Mouse (Mus musculus) embryonic facial prominence, embryonic 15.5 days (tissue): ENCODE data around the gene Fdxacb1. TPM values are rescaled to one million over a fixed set of nuclear protein-coding genes. Genes with fewer than 3 reads are reported as not detected.

Experiments used
- ATAC-seq: fragments of 200-750 bp; cut with Nextera tagmentation; 2 replicates; pipeline ENCODE4 v1.8.0; 2017; ENCODE audit warnings: low read depth, moderate TSS enrichment; ENCODE audit not compliant: insufficient number of reproducible peaks, low FRiP score, low TSS enrichment
- H3K27ac ChIP-seq: fragments of 300-500 bp; sonication (generic); replicated peaks from 2 replicates; pipeline ENCODE4 v1.5.1; 2015; ENCODE audit warnings: mild to moderate bottlenecking, inconsistent platforms
- H3K27me3 ChIP-seq: fragments of 300-500 bp; sonication (generic); 2 replicates; pipeline ENCODE4 v1.6.1; 2015; ENCODE audit warnings: inconsistent platforms
- H3K36me3 ChIP-seq: fragments of 300-500 bp; sonication (generic); 2 replicates; pipeline ENCODE4 v1.6.1; 2015; ENCODE audit warnings: mild to moderate bottlenecking, inconsistent platforms
- H3K4me1 ChIP-seq: fragments of 300-500 bp; sonication (generic); 2 replicates; pipeline ENCODE4 v1.6.1; 2015; ENCODE audit warnings: inconsistent platforms
- H3K4me2 ChIP-seq: fragments of 300-500 bp; sonication (generic); replicated peaks from 2 replicates; pipeline ENCODE4 v1.6.1; 2015; ENCODE audit warnings: mild to moderate bottlenecking, inconsistent platforms
- H3K4me3 ChIP-seq: fragments of 300-500 bp; sonication (generic); replicated peaks from 2 replicates; pipeline ENCODE4 v1.5.1; 2015; ENCODE audit warnings: mild to moderate bottlenecking, inconsistent platforms
- H3K9ac ChIP-seq: fragments of 300-500 bp; sonication (generic); 2 replicates; pipeline ENCODE4 v1.6.1; 2015; ENCODE audit warnings: inconsistent platforms
- H3K9me3 ChIP-seq: fragments of 300-500 bp; sonication (generic); replicated peaks from 2 replicates; pipeline ENCODE4 v1.6.1; 2016; ENCODE audit warnings: inconsistent platforms
- WGBS: fragments of 180-500 bp; shearing (Covaris S2); methylation state at CpG from one replicate; pipeline ENCODE4 v1.1.7; 2015; 5-methylcytosine and 5-hydroxymethylcytosine counted together
- polyA plus RNA-seq: library from polyadenylated mRNA; unstranded; fragments of >200 nt; fragmentation: Nextera tagmentation; extraction: Ambion mirVana; gene quantifications from 2 replicates; pipeline ENCODE4 v1.2.1, GENCODE M21; 2015

The Fdxacb1 gene
- 10.8 and 11.3 TPM in 2 replicates for polyA plus RNA-seq

DNA sequence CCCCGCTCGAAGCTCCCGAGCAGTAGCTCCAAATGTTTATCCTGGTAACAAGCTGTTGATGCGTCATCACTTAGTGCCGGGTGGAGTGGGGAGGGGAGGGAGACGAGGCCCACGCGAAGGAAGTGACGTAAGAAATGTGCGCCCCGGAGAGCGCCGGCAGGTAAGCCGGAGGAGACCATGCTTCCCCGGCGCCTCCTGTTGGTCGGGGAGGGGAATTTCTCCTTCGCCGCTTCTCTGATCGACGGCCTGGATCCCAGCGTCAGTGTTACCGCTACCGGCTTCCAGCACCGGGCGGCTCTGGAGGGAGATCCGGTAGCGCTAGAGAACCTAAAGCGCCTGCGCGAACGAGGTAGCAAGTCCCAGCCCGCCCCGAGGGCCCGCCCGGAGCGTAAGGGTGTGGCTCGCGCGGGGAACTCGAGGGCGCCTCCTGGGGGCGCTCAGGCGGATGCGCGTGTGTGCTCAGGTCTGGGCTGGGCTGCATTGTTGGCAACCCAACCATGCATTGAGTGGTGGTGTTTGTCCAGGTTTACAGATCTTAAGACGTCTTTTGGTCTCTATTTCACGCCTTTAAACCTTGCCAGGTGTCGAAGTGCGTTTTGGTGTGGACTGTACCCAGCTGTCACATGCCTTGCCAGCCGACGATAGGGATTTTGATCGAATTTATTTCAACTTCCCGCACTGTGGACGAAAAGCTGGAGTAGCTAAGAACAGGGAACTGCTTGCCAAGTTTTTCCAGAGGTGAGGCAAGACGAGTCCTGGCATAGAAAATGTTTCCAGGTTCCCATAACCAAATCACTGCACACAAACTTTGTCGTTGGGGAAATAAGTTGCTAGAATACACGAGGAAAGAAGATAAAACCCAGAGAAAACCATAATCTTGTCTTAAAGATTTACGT is at the start of gene Fdxacb1:
Gene Fdxacb1, plus strand, starts transcription at position 130 of the 896 bp plus-strand sequence.
- Histone ChIP-seq H3K27ac (peak within 1 kb of the TSS; percentile 95), H3K9ac (peak within 1 kb of the TSS; percentile 68), H3K4me2 (peak within 1 kb of the TSS; percentile 76), H3K4me1 (peaks cover 17% of the 10 kb centered on the region; the same call in 1 of the 2 replicates), H3K9me3 (no peaks in the 10 kb centered on the region), H3K36me3 (peaks cover 4% of the 10 kb centered on the region; the same call in 1 of the 2 replicates), H3K4me3 (peak within 1 kb of the TSS; percentile 56), H3K27me3 (no peaks in the 10 kb centered on the region)
- peak; percentile 95 for ATAC-seq
- 3% methylated on average over 59 of the region's 59 CpGs for WGBS

DNA sequence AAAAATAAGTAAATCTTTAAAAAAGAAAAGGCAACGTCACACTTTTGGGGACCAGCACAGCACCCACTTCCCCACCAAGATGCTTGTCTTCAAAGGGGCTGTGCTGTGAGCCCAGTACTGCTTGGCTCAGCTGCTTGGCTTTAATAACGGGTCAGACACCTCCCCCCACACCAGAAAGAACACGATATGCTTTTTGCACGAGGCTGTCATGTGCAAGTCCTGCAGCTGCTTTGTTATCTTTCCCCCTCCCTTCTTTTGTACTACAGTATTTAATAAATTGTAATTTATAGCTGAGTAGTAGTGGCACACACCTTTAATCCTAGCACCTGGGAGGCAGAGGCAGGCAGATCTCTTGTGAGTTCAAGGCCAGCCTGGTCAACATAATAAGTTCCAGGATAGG is 49.2 kb upstream of the Fdxacb1 start:
- no peak overlapping the region for H3K4me2 ChIP-seq
- H3K4me3 ChIP-seq, result no peak overlapping the region

DNA sequence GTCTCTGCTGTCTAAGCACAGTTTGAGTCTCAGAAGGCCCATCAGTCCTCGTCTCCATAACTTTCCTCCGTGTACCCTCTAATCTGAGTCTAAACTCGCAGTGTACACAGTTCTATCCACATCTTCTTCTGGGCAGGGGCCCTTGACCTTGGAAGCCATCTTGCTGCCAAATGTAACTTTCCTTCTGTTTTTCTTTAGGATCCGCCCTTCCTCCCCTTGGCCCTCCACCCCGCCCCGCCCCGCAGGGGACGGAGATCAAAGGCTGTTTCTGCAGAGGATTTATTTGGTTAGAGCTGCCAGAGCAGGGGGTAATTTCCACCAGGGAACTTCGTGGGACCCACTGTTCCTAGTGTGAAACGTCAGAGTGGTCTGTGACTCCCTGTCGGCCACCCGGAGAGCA is 47.0 kb upstream of the Fdxacb1 start:
- WGBS, result 21% methylated on average over 12 of the region's 12 CpGs
- Histone ChIP-seq H3K27ac (no peak overlapping the region), H3K36me3 (0 out of 2 replicates have a peak, but pooled peaks cover 4% of the 10 kb centered on the region), H3K4me1 (peaks cover 39% of the 10 kb centered on the region), H3K9ac (no peak overlapping the region), H3K4me3 (no peak overlapping the region), H3K4me2 (no peak overlapping the region), H3K9me3 (no peaks in the 10 kb centered on the region), H3K27me3 (no peaks in the 10 kb centered on the region)
- no peak for ATAC-seq

More for the DNA sequence above, 49.2 kb upstream of the Fdxacb1 start:
- H3K9ac ChIP-seq, result no peak overlapping the region
- ATAC-seq, result no peak
- peaks cover 21% of the 10 kb centered on the region for H3K4me1 ChIP-seq
- no peak overlapping the region for H3K27ac ChIP-seq
- no peaks in the 10 kb centered on the region for H3K27me3 ChIP-seq
- no peaks in the 10 kb centered on the region for H3K9me3 ChIP-seq
- H3K36me3 ChIP-seq, result 0 out of 2 replicates have a peak, but pooled peaks cover 4% of the 10 kb centered on the region
- 66% methylated on average over 4 of the region's 4 CpGs for WGBS

GRCm38 (mm10) chr9:50722451-50722911 is 45.6 kb upstream of the Fdxacb1 start:
- Histone ChIP-seq H3K4me3 (no peak overlapping the region), H3K36me3 (no peaks in the 10 kb centered on the region), H3K9me3 (no peaks in the 10 kb centered on the region), H3K4me1 (peaks cover 53% of the 10 kb centered on the region), H3K27ac (no peak overlapping the region; the same call in 1 of the 2 replicates), H3K27me3 (no peaks in the 10 kb centered on the region), H3K9ac (no peak overlapping the region), H3K4me2 (no peak overlapping the region)
- WGBS, result 47% methylated on average over 8 of the region's 8 CpGs
- ATAC-seq, result no peak

GRCm38 (mm10) chr9:50723406-50723805 is 44.6 kb upstream of the Fdxacb1 start:
- H3K27me3 ChIP-seq, result no peaks in the 10 kb centered on the region
- H3K9ac ChIP-seq, result no peak overlapping the region
- peak overlapping the region; percentile 71 for H3K27ac ChIP-seq
- no peaks in the 10 kb centered on the region for H3K9me3 ChIP-seq
- peaks cover 59% of the 10 kb centered on the region for H3K4me1 ChIP-seq
- H3K36me3 ChIP-seq, result no peaks in the 10 kb centered on the region
- WGBS, result 27% methylated on average over 7 of the region's 7 CpGs
- no peak for ATAC-seq
- H3K4me2 ChIP-seq, result peak overlapping the region; percentile 21; the same call in 1 of the 2 replicates
- H3K4me3 ChIP-seq, result no peak overlapping the region

- H3K27me3 ChIP-seq, result no peaks in the 10 kb centered on the region
- WGBS, result 61% methylated on average over 2 of the region's 2 CpGs
- no peak overlapping the region for H3K4me3 ChIP-seq
- H3K9me3 ChIP-seq, result no peaks in the 10 kb centered on the region
- H3K27ac ChIP-seq, result peak overlapping the region; percentile 48; the same call in 1 of the 2 replicates
- H3K36me3 ChIP-seq, result no peaks in the 10 kb centered on the region
- H3K4me2 ChIP-seq, result no peak overlapping the region
- no peak for ATAC-seq
- no peak overlapping the region for H3K9ac ChIP-seq
- peaks cover 62% of the 10 kb centered on the region for H3K4me1 ChIP-seq
Measured at GRCm38 (mm10) chr9:50724147-50724546, 43.9 kb upstream of the Fdxacb1 start.

DNA sequence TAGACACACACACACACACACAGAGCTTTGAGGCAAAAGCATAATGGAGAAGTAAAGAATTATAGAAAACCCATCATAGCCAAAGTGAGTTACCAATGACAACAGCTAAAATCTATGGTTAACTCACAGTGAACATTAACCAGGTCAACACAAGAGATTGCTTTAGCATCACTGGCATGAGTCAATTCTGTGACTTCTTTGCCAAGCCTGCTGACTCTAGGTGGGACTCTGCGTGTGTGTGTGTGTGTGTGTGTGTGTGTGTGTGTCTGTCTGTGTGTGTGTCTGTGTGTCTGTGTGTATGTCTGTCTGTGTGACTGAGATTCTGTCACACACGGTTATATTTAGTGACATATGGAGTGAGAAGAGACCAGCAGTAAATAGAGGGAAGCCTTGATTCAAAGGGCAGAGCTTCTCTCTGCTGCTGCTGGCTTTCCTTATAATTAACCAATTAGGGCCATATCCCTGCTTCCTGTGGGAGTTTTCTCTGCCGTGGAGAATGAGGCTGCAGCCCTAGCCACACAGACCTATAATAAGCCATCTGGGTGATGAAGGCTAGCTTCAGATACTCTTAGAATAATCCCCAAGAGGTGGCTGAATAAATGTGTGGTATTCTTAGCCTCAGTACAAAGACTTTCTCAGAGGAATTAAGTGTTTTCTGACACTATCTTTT is 43.2 kb upstream of the Fdxacb1 start:
- Histone ChIP-seq H3K36me3 (no peaks in the 10 kb centered on the region), H3K27ac (peak overlapping the region; percentile 48; the same call in 1 of the 2 replicates), H3K9ac (no peak overlapping the region), H3K27me3 (no peaks in the 10 kb centered on the region), H3K4me2 (0 out of 2 replicates have a peak overlapping the region, but pooled peaks have one; percentile 17), H3K4me1 (peaks cover 62% of the 10 kb centered on the region), H3K4me3 (no peak overlapping the region), H3K9me3 (no peaks in the 10 kb centered on the region)
- WGBS, result 28% methylated on average over 3 of the region's 3 CpGs
- no peak; the same call in 1 of the 2 replicates for ATAC-seq

GRCm38 (mm10) chr9:50725921-50726590 is 42.0 kb upstream of the Fdxacb1 start:
- Histone ChIP-seq H3K4me1 (peaks cover 60% of the 10 kb centered on the region), H3K9ac (no peak overlapping the region), H3K27ac (peak overlapping the region; percentile 74), H3K9me3 (no peaks in the 10 kb centered on the region), H3K36me3 (no peaks in the 10 kb centered on the region), H3K4me2 (peak overlapping the region; percentile 82), H3K4me3 (peak overlapping the region; percentile 64), H3K27me3 (no peaks in the 10 kb centered on the region)
- ATAC-seq, result no peak
- WGBS, result 21% methylated on average over 8 of the region's 8 CpGs

DNA sequence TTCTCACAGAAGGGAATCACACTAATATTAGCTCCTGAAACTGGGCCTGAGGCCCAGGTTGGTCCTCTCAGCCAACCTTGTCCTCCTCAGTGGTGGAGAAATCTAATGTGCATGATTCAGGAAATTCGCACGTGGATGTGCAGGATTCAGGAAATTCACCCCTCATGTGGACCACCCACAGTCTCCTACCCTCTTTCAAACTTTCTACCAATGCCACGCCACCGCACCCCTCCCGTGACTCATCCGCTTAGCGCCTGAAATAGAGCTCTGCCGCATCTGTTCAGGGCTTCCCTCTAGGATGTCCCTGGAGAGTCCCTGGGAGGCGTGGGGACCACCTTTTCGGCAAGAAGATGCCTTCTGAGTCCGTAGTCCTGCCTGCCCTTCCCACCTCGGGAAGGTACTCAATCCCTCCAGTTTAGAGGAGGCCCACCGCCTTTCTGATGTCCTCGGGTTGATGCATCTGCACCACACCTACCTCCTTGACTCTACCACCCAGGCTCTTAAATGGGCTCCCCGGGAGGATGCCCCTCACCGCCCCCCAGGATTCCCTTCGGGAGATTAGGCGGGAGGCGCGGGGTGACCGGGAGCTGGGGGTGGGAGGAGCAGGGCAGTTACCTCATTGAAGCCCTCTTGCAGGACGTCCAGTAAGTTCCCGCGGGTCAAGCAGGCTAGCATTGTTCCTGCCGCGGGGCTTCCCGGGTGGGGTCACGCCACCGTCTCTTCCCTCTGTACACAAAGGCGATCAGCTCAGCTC is 40.7 kb upstream of the Fdxacb1 start:
- peak overlapping the region; percentile 86 for H3K27ac ChIP-seq
- ATAC-seq, result peak; percentile 48; the same call in 1 of the 2 replicates

DNA sequence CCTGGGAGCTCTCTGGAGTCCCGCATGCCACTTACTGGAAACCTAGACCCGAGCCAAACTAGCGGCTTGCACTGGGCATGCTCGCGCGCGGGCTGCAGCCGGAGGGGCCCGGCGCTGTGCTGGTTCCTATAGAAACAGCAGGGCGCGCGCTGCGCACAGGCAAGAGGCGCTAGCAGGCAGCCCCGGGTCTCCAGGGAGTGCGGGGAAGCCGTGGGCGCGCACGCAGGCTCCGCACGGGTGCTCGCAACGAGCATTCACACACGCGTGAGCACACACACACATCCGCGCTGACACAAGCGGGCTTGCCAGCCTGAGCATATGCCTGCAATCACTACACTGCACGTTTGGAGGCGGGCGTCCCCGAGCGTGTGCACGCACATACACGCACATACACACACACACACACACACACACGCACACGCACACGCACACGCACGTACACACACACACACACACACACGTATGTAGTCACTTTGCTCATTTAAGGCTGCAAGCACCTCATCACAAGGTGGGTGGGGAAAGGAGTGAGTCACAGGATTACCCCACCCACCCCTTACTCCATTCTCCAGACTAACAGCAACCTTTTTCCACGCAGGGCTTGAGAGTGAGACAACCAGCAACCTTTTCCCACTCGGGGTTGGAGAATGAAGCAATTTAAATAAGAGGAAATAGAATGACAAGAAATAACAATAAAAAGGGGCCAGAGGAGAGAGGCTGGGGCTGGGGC is 39.9 kb upstream of the Fdxacb1 start:
- H3K4me2 ChIP-seq, result peak overlapping the region; percentile 82
- peak overlapping the region; percentile 53 for H3K9ac ChIP-seq
- H3K27me3 ChIP-seq, result no peaks in the 10 kb centered on the region
- H3K9me3 ChIP-seq, result no peaks in the 10 kb centered on the region
- H3K36me3 ChIP-seq, result no peaks in the 10 kb centered on the region
- 0% methylated on average over 45 of the region's 45 CpGs for WGBS
- peaks cover 46% of the 10 kb centered on the region for H3K4me1 ChIP-seq
- H3K4me3 ChIP-seq, result peak overlapping the region; percentile 64
- peak; percentile 90 for ATAC-seq
- peak overlapping the region; percentile 86 for H3K27ac ChIP-seq

More for the DNA sequence above, 40.7 kb upstream of the Fdxacb1 start:
- Histone ChIP-seq H3K36me3 (no peaks in the 10 kb centered on the region), H3K9me3 (no peaks in the 10 kb centered on the region), H3K4me2 (peak overlapping the region; percentile 82), H3K27me3 (no peaks in the 10 kb centered on the region), H3K4me1 (peaks cover 53% of the 10 kb centered on the region), H3K9ac (peak overlapping the region; percentile 53), H3K4me3 (peak overlapping the region; percentile 64)
- WGBS, result 2% methylated on average over 30 of the region's 30 CpGs
